Mouse (Mus musculus) neural tube, embryonic 12.5 days (tissue): ENCODE measurements at regions not wholly inside any gene's neighbourhood (a gene's known extent, or its start where the extent isn't known, plus 50 kb on each side); places are given as distances from the start of the nearest gene placed in this dataset.
A peak's percentile ranks its signal among the peaks of the same experiment; 100 is the strongest.

Experiments
- ATAC-seq: fragments of 200-750 bp; cut with Nextera tagmentation; 2 replicates; pipeline ENCODE4 v1.8.0; 2017; ENCODE audit warnings: low read depth, mild to moderate bottlenecking, moderate TSS enrichment, moderate library complexity; ENCODE audit not compliant: low FRiP score
- H3K27ac ChIP-seq: fragments of 300-500 bp; sonication (generic); 2 replicates; pipeline ENCODE4 v1.5.1; 2016
- H3K27me3 ChIP-seq: fragments of 300-500 bp; sonication (generic); replicated peaks from 2 replicates; pipeline ENCODE4 v1.6.1; 2016; ENCODE audit warnings: mild to moderate bottlenecking
- H3K36me3 ChIP-seq: fragments of 300-500 bp; sonication (generic); 2 replicates; pipeline ENCODE4 v1.6.1; 2016; ENCODE audit warnings: mild to moderate bottlenecking
- H3K4me1 ChIP-seq: fragments of 300-500 bp; sonication (generic); 2 replicates; pipeline ENCODE4 v1.6.1; 2016
- H3K4me2 ChIP-seq: fragments of 300-500 bp; sonication (generic); replicated peaks from 2 replicates; pipeline ENCODE4 v1.6.1; 2016; ENCODE audit warnings: mild to moderate bottlenecking
- H3K4me3 ChIP-seq: fragments of 300-500 bp; sonication (generic); 2 replicates; pipeline ENCODE4 v1.5.1; 2016
- H3K9ac ChIP-seq: fragments of 300-500 bp; sonication (generic); 2 replicates; pipeline ENCODE4 v1.6.1; 2016; ENCODE audit warnings: mild to moderate bottlenecking
- H3K9me3 ChIP-seq: fragments of 300-500 bp; sonication (generic); 2 replicates; pipeline ENCODE4 v1.6.1; 2016; ENCODE audit warnings: mild to moderate bottlenecking
- WGBS: fragments of 180-500 bp; shearing (Covaris S2); methylation state at CpG from one replicate; pipeline ENCODE4 v1.1.7; 2016; 5-methylcytosine and 5-hydroxymethylcytosine counted together

- Histone ChIP-seq H3K4me1 (peaks cover 5% of the 10 kb centered on the region; the same call in 1 of the 2 replicates), H3K4me3 (no peak overlapping the region), H3K27me3 (no peaks in the 10 kb centered on the region), H3K9me3 (no peaks in the 10 kb centered on the region), H3K4me2 (no peak overlapping the region), H3K27ac (no peak overlapping the region), H3K36me3 (no peaks in the 10 kb centered on the region), H3K9ac (no peak overlapping the region)
- WGBS = 71% methylated on average over 5 of the region's 5 CpGs
- no peak for ATAC-seq
These were observed 54.5 kb upstream of the Meis1 start for GRCm38 (mm10) chr11:19073265-19073664.

GRCm38 (mm10) chr11:19073887-19074564 is 55.2 kb upstream of the Meis1 start:
- Histone ChIP-seq H3K4me2 (no peak overlapping the region), H3K4me1 (peaks cover 5% of the 10 kb centered on the region; the same call in 1 of the 2 replicates), H3K36me3 (no peaks in the 10 kb centered on the region), H3K9me3 (no peaks in the 10 kb centered on the region), H3K27ac (no peak overlapping the region), H3K4me3 (no peak overlapping the region), H3K9ac (no peak overlapping the region), H3K27me3 (no peaks in the 10 kb centered on the region)
- peak; percentile 89 for ATAC-seq
- 29% methylated on average over 11 of the region's 11 CpGs for WGBS

GRCm38 (mm10) chr11:19091101-19091857 is 72.5 kb upstream of the Meis1 start:
- Histone ChIP-seq H3K27me3 (no peaks in the 10 kb centered on the region), H3K4me2 (no peak overlapping the region), H3K27ac (no peak overlapping the region), H3K4me1 (no peaks in the 10 kb centered on the region), H3K9me3 (no peaks in the 10 kb centered on the region), H3K4me3 (no peak overlapping the region), H3K9ac (no peak overlapping the region), H3K36me3 (no peaks in the 10 kb centered on the region)
- 88% methylated on average over 15 of the region's 15 CpGs for WGBS
- ATAC-seq = no peak

GRCm38 (mm10) chr11:19092967-19093745 is 74.4 kb upstream of the Meis1 start:
- no peak overlapping the region for H3K9ac ChIP-seq
- no peaks in the 10 kb centered on the region for H3K27me3 ChIP-seq
- H3K4me2 ChIP-seq = no peak overlapping the region
- WGBS = 49% methylated on average over 9 of the region's 9 CpGs
- H3K4me3 ChIP-seq = no peak overlapping the region
- no peaks in the 10 kb centered on the region for H3K4me1 ChIP-seq
- no peak overlapping the region for H3K27ac ChIP-seq
- H3K9me3 ChIP-seq = no peaks in the 10 kb centered on the region
- H3K36me3 ChIP-seq = no peaks in the 10 kb centered on the region
- ATAC-seq = no peak

- Histone ChIP-seq H3K36me3 (no peaks in the 10 kb centered on the region), H3K27me3 (no peaks in the 10 kb centered on the region), H3K27ac (no peak overlapping the region), H3K4me3 (no peak overlapping the region), H3K4me1 (no peaks in the 10 kb centered on the region), H3K9ac (no peak overlapping the region), H3K4me2 (no peak overlapping the region), H3K9me3 (no peaks in the 10 kb centered on the region)
- 60% methylated on average over 4 of the region's 4 CpGs for WGBS
- no peak for ATAC-seq
These were observed 75.0 kb upstream of the Meis1 start for GRCm38 (mm10) chr11:19093749-19094148.

GRCm38 (mm10) chr11:19094183-19094582 is 75.4 kb upstream of the Meis1 start:
- no peak overlapping the region for H3K4me3 ChIP-seq
- WGBS = 88% methylated on average over 14 of the region's 14 CpGs
- no peak overlapping the region for H3K4me2 ChIP-seq
- no peaks in the 10 kb centered on the region for H3K27me3 ChIP-seq
- no peaks in the 10 kb centered on the region for H3K36me3 ChIP-seq
- no peak overlapping the region for H3K27ac ChIP-seq
- no peaks in the 10 kb centered on the region for H3K9me3 ChIP-seq
- H3K4me1 ChIP-seq = no peaks in the 10 kb centered on the region
- no peak overlapping the region for H3K9ac ChIP-seq
- no peak for ATAC-seq

GRCm38 (mm10) chr11:19102981-19103568 is 84.3 kb upstream of the Meis1 start:
- no peak overlapping the region for H3K9ac ChIP-seq
- no peaks in the 10 kb centered on the region for H3K36me3 ChIP-seq
- H3K4me1 ChIP-seq = no peaks in the 10 kb centered on the region
- no peak for ATAC-seq
- no peaks in the 10 kb centered on the region for H3K9me3 ChIP-seq
- whole genome bisulfite sequencing = 52% methylated on average over 7 of the region's 7 CpGs
- H3K4me3 ChIP-seq = no peak overlapping the region
- no peak overlapping the region for H3K27ac ChIP-seq
- H3K27me3 ChIP-seq = no peaks in the 10 kb centered on the region
- H3K4me2 ChIP-seq = no peak overlapping the region

- ATAC-seq = no peak
- H3K9ac ChIP-seq = no peak overlapping the region
- no peaks in the 10 kb centered on the region for H3K9me3 ChIP-seq
- H3K4me2 ChIP-seq = no peak overlapping the region
- H3K36me3 ChIP-seq = no peaks in the 10 kb centered on the region
- no peaks in the 10 kb centered on the region for H3K4me1 ChIP-seq
- WGBS = 81% methylated on average over 6 of the region's 6 CpGs
- no peak overlapping the region for H3K27ac ChIP-seq
- H3K27me3 ChIP-seq = no peaks in the 10 kb centered on the region
- H3K4me3 ChIP-seq = no peak overlapping the region
These were observed 88.4 kb upstream of the Meis1 start for GRCm38 (mm10) chr11:19107180-19107579.

- H3K27me3 ChIP-seq = no peaks in the 10 kb centered on the region
- no peaks in the 10 kb centered on the region for H3K4me1 ChIP-seq
- no peak overlapping the region for H3K4me2 ChIP-seq
- WGBS = 65% methylated on average over 4 of the region's 4 CpGs
- no peak overlapping the region for H3K4me3 ChIP-seq
- H3K9ac ChIP-seq = no peak overlapping the region
- ATAC-seq = no peak
- H3K36me3 ChIP-seq = no peaks in the 10 kb centered on the region
- H3K9me3 ChIP-seq = no peaks in the 10 kb centered on the region
- no peak overlapping the region for H3K27ac ChIP-seq
These were observed 90.3 kb upstream of the Meis1 start for GRCm38 (mm10) chr11:19109055-19109454.

- no peak overlapping the region for H3K4me2 ChIP-seq
- ATAC-seq = no peak
- no peaks in the 10 kb centered on the region for H3K4me1 ChIP-seq
- WGBS = 53% methylated on average over 7 of the region's 7 CpGs
- no peaks in the 10 kb centered on the region for H3K27me3 ChIP-seq
- no peaks in the 10 kb centered on the region for H3K9me3 ChIP-seq
- no peak overlapping the region for H3K9ac ChIP-seq
- no peaks in the 10 kb centered on the region for H3K36me3 ChIP-seq
- H3K27ac ChIP-seq = no peak overlapping the region
- H3K4me3 ChIP-seq = no peak overlapping the region
These were observed 93.3 kb upstream of the Meis1 start for GRCm38 (mm10) chr11:19111916-19112575.

GRCm38 (mm10) chr11:19117121-19117520 is 98.3 kb upstream of the Meis1 start:
- 77% methylated on average over 2 of the region's 2 CpGs for WGBS
- Histone ChIP-seq H3K9ac (no peak overlapping the region), H3K4me2 (no peak overlapping the region), H3K4me3 (no peak overlapping the region), H3K36me3 (no peaks in the 10 kb centered on the region), H3K4me1 (no peaks in the 10 kb centered on the region; the same call in 1 of the 2 replicates), H3K27ac (no peak overlapping the region), H3K9me3 (no peaks in the 10 kb centered on the region), H3K27me3 (no peaks in the 10 kb centered on the region)
- ATAC-seq = no peak
